Mouse (Mus musculus) bone marrow macrophage, adult 2 months (primary cell): Measurements from ENCODE around the gene Ppm1m.

ENCODE experiments used
- CTCF ChIP-seq: IDR thresholded peaks from 2 replicates; pipeline ENCODE4 v1.5.1; 2012; ENCODE audit warnings: low read depth, mild to moderate bottlenecking, low read length, moderate library complexity
- POLR2A ChIP-seq: IDR thresholded peaks from 2 replicates; pipeline ENCODE4 v1.6.1; 2012; ENCODE audit warnings: mild to moderate bottlenecking, low read depth, low read length, borderline replicate concordance

GRCm38 (mm10) chr9:106232956-106233355, 33.4 kb upstream of the Ppm1m start:
- TF ChIP-seq CTCF, result no peak
- TF ChIP-seq POLR2A, result no peak
